Mouse (Mus musculus): Measurements from ENCODE around the gene Acadm. TPM values are rescaled to one million over a fixed set of nuclear protein-coding genes. Genes with fewer than 3 reads are reported as not detected.

Gene Acadm
- polyA plus RNA-seq, 1 experiment from 2014 or later, result 37.1 TPM

DNA sequence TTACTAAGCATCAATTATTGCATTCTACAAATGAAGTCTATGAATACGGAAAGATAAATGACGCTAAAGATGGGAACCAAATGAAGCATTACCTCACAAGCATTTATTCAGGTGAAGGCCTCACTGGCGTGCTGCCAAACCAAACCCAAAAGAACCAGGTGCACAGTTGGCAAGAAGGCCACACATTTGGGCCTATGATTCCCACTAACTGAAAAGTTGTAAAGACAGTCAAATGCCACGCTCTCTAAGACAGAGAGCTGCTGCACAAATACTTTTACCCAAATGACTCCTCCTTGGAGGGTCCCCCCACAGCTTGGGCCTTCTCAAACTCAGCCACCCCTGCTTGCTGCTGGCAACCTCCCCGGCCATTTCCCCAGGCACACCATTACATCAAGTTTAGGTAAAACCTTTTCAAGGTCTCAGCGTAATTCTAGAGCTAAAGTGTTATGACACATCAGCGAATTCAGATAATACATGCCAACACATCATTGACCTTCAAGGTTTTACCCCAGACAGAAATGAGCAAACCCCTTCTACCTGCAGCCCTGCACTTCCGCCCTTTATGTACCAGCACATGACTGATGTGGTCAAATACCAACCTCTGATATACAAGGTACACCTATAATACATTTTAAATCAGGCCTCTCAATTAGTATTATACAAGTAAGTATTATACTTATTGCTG is 33.1 kb downstream of the Acadm start:
- H3K9ac ChIP-seq, result peak overlapping the region; percentile 98
- peaks cover 51% of the 10 kb centered on the region for H3K36me3 ChIP-seq (ENCODE audit: poor library complexity, severe bottlenecking)
- 48% methylated on average over 8 of the region's 8 CpGs for WGBS
- H3K27me3 ChIP-seq, result no peaks in the 10 kb centered on the region
- ATAC-seq, result no peak
- peak overlapping the region; percentile 93 for H3K4me2 ChIP-seq
- no peak overlapping the region for H3K27ac ChIP-seq
- H3K4me3 ChIP-seq, result peak overlapping the region; percentile 92
- peaks cover 49% of the 10 kb centered on the region for H3K4me1 ChIP-seq
- H3K9me3 ChIP-seq (replicated peaks), result no peaks in the 10 kb centered on the region

DNA sequence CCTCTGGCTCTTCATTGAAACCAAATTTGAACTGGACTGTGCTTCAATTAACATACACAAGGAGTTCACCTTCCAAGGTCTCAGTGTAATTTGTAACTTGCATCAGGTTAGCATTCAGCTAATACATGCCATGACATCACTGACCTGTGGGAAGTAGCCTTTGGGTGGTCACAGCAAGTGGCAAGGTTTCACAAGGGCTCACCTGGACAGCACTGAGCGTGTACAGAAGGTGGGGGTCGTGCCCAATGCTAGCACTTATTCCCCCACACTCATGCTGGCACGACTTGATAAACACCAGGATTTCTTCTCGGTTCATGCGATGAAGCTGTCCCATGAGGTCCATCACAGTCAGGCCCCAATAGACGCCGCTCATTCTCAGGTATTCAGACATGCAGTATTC is 33.9 kb downstream of the Acadm start:
- Histone ChIP-seq H3K36me3 (ENCODE audit: poor library complexity, severe bottlenecking) (peaks cover 60% of the 10 kb centered on the region), H3K4me3 (no peak overlapping the region; the same call in 1 of the 2 replicates), H3K4me1 (peaks cover 49% of the 10 kb centered on the region), H3K27me3 (no peaks in the 10 kb centered on the region), H3K4me2 (peak overlapping the region; percentile 93), H3K9me3 (replicated peaks) (no peaks in the 10 kb centered on the region), H3K27ac (no peak overlapping the region), H3K9ac (no peak overlapping the region)
- no peak for ATAC-seq
- WGBS, result 83% methylated on average over 7 of the region's 7 CpGs

DNA sequence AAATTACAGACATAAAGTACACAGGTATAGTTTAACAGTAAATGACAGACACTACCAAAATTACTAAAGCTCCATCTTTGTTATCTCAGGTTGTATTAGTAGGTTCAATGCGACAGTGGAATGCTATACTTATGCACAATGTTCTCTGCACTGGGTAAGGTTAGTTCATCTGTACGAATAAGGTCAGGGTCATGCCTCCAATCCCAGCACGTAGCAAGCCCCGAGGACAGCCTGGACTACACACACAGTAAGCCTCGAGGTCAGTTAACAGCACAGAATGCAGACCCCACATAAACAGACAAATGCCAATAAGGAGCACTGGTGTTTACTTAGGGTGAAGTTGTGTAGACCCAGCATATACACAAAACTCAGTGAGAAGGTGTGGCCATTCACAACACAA is 35.5 kb downstream of the Acadm start:
- Histone ChIP-seq H3K27me3 (no peaks in the 10 kb centered on the region), H3K27ac (no peak overlapping the region), H3K9me3 (replicated peaks) (no peaks in the 10 kb centered on the region), H3K36me3 (ENCODE audit: poor library complexity, severe bottlenecking) (peaks cover 75% of the 10 kb centered on the region), H3K9ac (peak overlapping the region; percentile 41; the same call in 1 of the 2 replicates), H3K4me1 (peaks cover 49% of the 10 kb centered on the region), H3K4me2 (no peak overlapping the region), H3K4me3 (no peak overlapping the region)
- ATAC-seq, result no peak
- 80% methylated on average over 5 of the region's 5 CpGs for WGBS

DNA sequence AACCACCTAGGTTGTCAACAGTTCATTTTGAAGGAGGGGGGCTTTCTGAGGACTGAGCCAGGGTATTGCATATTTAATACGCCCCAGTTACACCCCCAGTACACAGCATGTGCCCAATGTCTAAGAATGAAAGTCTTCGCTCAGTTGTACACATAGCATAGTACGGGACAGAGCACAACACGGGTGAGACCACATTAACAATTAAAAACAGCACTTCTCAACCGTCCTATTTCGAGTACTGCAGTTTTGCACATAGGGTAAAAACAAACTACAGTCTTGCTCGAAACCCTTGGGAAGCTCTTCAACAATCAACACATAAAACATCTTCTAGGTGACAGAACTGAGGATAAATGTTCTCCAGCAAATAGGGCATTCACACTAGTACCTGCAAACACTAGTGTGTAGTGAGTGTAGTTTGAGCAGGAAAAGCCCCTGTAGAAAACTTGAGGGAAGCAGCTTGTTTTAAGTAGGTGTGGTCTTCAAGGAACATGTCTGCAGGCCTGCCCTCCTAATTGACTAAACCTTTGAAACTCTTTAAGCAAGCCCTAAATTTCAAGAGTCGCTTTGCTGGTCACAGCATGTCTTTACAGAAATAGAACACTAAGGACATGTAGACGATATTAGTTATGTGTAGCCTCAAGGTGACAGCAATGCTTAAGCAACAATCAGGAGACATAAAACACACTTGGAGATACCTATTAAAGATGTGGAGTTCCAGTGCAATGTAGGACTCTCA is 38.1 kb downstream of the Acadm start, which contains the start of gene Msh4:
Gene Msh4, minus strand, starts transcription at position 3 of the 736 bp plus-strand sequence.
- Histone ChIP-seq H3K36me3 (ENCODE audit: poor library complexity, severe bottlenecking) (peaks cover 82% of the 10 kb centered on the region), H3K9me3 (replicated peaks) (no peaks in the 10 kb centered on the region), H3K4me2 (no peak within 1 kb of the TSS), H3K9ac (no peak within 1 kb of the TSS), H3K27me3 (no peaks in the 10 kb centered on the region), H3K4me3 (no peak within 1 kb of the TSS), H3K4me1 (peaks cover 36% of the 10 kb centered on the region), H3K27ac (no peak within 1 kb of the TSS)
- ATAC-seq, result peak; percentile 9; the same call in 1 of the 2 replicates
- WGBS, result 87% methylated on average over 9 of the region's 9 CpGs

DNA sequence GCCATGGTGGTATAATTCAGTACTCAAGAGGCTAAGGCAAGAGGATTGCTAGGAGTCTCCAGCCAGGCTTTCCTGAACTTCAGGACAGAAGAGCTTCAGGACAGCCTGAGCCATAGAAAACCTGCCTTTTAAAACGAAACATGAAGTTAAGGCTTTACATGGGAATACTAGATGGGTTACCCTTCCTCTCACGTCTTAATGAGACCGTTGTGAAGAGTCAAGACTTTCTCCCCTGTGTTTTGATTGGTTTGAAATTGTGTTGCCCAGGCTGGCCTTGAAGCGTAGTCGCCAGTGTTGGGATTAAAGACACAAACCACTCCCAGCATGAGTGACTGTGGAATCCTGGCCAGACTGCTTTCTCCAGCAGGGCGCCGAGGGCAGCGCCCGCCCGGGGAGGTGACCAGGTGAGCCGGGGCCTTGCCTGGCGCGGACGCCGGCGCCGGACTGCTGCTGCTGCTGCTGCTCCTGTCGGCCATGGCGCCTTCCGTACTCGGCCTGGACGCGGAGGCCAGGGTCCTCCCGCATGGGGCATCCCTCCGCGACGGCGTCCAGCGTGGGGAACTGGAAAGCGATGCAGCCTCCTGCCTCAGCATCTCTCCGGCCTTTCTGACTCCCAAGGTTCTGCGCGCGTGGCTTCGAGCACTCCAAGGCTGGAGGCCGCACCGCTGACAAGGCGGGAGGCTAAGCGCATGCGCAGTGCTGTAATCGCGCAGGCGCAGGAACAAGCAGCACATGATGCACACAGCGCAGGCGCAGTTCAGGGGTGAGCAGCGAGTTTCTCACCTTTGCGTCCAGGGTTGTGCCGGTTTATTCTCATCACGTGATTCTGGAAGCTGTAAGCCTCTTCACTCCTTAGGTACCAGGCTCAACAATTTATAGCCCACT is 38.9 kb downstream of the Acadm start:
- Histone ChIP-seq H3K4me2 (no peak overlapping the region), H3K36me3 (ENCODE audit: poor library complexity, severe bottlenecking) (peaks cover 73% of the 10 kb centered on the region), H3K27ac (no peak overlapping the region), H3K27me3 (no peaks in the 10 kb centered on the region), H3K9me3 (replicated peaks) (no peaks in the 10 kb centered on the region), H3K9ac (no peak overlapping the region), H3K4me3 (no peak overlapping the region), H3K4me1 (peaks cover 28% of the 10 kb centered on the region)
- WGBS, result 86% methylated on average over 49 of the region's 49 CpGs
- peak; percentile 31 for ATAC-seq

DNA sequence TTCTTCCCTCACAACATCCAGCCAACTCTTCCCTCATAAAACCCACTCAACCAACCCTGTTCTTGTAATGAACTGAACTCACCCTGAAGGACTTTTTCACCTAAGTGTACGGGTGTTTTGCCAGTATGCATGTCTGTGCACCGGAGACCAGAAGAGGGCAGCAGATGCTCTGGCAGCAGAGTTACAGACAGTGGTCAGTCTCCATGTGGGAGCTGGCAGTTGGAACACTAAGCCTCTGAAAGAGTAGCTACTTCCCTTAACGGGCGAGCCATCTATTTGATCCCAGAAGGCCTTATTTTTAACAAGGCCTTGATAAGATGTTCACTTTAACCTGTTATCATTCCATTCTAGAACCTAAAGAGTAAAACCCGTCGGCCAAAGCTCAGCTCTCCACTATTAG is 39.8 kb downstream of the Acadm start:
- ATAC-seq, result 0 out of 2 replicates have a peak, but pooled peaks have one; percentile 31
- Histone ChIP-seq H3K9ac (no peak overlapping the region), H3K36me3 (ENCODE audit: poor library complexity, severe bottlenecking) (peaks cover 64% of the 10 kb centered on the region), H3K9me3 (replicated peaks) (no peaks in the 10 kb centered on the region), H3K27ac (no peak overlapping the region), H3K27me3 (no peaks in the 10 kb centered on the region), H3K4me1 (peaks cover 19% of the 10 kb centered on the region), H3K4me3 (no peak overlapping the region), H3K4me2 (no peak overlapping the region)
- WGBS, result 68% methylated on average over 6 of the region's 6 CpGs

DNA sequence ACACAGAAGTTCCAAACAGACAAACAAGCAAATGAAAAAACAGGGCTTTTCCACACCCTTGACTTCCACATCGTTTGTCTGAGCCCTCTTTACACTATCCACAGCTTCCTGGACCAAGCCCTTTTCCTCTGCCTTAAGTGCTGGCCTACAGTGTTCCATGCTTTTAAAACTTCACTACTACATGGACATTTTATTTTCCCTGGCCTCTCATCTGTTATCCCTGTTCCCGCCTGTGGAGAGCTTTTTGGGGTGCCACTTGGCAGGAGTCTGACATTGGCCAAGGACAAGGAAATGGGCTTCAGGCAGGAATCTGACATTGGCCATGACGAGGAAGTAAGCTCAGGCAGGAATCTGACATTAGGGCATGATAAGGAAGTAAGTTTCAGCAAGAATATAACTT is 41.8 kb downstream of the Acadm start:
- H3K9ac ChIP-seq, result no peak overlapping the region
- H3K4me1 ChIP-seq, result no peaks in the 10 kb centered on the region; the same call in 1 of the 2 replicates
- no peaks in the 10 kb centered on the region for H3K27me3 ChIP-seq
- ATAC-seq, result no peak
- H3K36me3 ChIP-seq (ENCODE audit: poor library complexity, severe bottlenecking), result peaks cover 44% of the 10 kb centered on the region
- no peaks in the 10 kb centered on the region for H3K9me3 ChIP-seq (replicated peaks)
- no peak overlapping the region for H3K4me3 ChIP-seq
- 71% methylated on average over 3 of the region's 3 CpGs for WGBS
- H3K4me2 ChIP-seq, result no peak overlapping the region
- no peak overlapping the region for H3K27ac ChIP-seq

DNA sequence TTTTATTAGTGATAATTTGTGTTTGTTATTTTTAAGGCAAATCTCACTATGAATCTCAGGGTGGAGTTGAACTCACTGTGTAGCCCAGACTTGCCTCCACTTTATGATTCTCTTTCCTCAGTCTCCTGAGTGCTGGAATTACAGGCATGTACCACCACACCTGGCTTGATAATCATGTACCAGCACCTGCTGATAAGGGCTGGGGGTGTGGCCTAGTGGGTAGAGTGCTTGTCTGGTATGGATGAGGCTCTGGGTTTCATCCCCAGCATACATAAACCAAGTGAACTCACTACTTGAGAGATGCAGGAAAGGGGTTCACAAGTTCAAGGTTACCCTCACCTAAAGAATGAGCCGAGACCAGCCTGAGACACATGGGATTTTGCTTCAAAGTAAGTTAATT is 42.5 kb downstream of the Acadm start:
- no peak overlapping the region for H3K4me3 ChIP-seq
- no peak overlapping the region for H3K4me2 ChIP-seq
- 74% methylated on average over 1 of the region's 1 CpGs for WGBS
- no peak overlapping the region for H3K9ac ChIP-seq
- peaks cover 38% of the 10 kb centered on the region for H3K36me3 ChIP-seq (ENCODE audit: poor library complexity, severe bottlenecking)
- no peak overlapping the region for H3K27ac ChIP-seq
- no peak for ATAC-seq
- no peaks in the 10 kb centered on the region for H3K9me3 ChIP-seq (replicated peaks)
- no peaks in the 10 kb centered on the region for H3K27me3 ChIP-seq
- H3K4me1 ChIP-seq, result no peaks in the 10 kb centered on the region

DNA sequence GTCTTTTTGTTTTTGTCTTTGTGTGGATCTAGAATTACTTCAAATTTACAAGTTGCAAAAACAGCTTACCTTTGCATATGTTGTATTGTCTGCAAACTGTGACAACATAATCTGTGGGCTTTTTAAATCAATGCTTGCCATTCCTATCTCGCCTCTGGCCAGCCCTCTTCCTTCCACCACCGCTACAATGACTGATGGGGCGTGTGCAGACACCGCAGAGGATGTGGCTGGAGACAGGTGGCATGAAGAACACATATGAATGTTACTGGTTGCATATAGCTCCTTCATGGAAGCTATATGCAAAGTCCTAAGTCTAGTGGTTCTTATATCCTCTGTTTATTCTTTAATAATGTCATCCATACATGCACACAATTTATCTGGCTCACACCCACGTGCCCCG is 47.2 kb downstream of the Acadm start:
- Histone ChIP-seq H3K27me3 (no peaks in the 10 kb centered on the region), H3K4me3 (no peak overlapping the region), H3K9me3 (replicated peaks) (no peaks in the 10 kb centered on the region), H3K4me2 (no peak overlapping the region), H3K27ac (no peak overlapping the region), H3K9ac (no peak overlapping the region), H3K36me3 (ENCODE audit: poor library complexity, severe bottlenecking) (no peaks in the 10 kb centered on the region), H3K4me1 (no peaks in the 10 kb centered on the region)
- 80% methylated on average over 6 of the region's 6 CpGs for WGBS
- ATAC-seq, result no peak

DNA sequence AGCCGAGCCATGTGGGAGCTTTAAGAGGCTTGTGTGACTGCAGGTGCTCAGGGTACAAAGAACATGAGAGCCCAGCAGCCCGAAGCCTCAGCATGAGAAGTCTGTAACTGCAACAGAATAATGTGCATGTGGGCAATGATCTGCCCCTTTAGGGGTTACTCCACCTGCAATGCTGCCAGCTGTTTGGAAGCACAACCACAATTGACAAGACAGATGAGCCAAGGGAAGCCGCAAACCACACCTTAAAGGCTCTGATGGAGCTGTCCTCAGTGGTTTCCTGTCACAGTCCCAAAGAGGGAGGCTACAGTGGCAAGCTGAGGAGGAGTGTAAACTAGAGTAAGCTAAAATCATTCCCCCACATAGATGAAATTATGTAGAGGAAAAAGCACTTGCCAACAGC is 49.0 kb downstream of the Acadm start:
- H3K27me3 ChIP-seq, result no peaks in the 10 kb centered on the region
- ATAC-seq, result no peak
- WGBS, result 79% methylated on average over 3 of the region's 3 CpGs
- H3K4me1 ChIP-seq, result no peaks in the 10 kb centered on the region
- H3K4me3 ChIP-seq, result no peak overlapping the region
- H3K4me2 ChIP-seq, result no peak overlapping the region
- no peak overlapping the region for H3K9ac ChIP-seq
- no peaks in the 10 kb centered on the region for H3K36me3 ChIP-seq (ENCODE audit: poor library complexity, severe bottlenecking)
- H3K27ac ChIP-seq, result no peak overlapping the region
- no peaks in the 10 kb centered on the region for H3K9me3 ChIP-seq (replicated peaks)

DNA sequence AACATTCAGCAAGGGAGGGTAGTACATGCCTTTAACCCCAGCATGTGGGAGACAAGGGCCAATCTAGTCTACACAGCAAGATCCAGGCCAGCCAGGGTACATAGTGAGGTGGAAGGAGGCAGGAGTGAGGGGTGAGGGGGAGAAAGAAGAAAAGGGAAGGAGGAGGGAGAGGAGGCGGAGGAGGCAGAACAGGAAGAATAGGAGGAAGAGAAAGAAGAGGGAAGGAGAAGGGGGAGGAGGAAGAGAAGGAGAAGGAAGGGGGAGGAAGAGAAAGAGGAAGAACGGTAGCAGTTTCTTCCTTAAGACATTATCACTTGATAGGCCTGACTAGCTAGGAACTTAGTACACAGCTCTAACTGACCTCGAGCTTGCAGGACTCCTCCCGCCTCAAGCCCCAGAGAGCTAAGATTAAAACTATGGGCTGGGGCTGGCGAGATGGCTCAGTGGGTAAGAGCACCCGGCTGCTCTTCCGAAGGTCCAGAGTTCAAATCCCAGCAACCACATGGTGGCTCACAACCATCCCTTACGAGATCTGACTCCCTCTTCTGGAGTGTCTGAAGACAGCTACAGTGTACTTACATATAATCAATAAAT is 55.1 kb downstream of the Acadm start:
- H3K27ac ChIP-seq, result no peak overlapping the region
- H3K36me3 ChIP-seq (ENCODE audit: poor library complexity, severe bottlenecking), result no peaks in the 10 kb centered on the region
- H3K27me3 ChIP-seq, result no peaks in the 10 kb centered on the region
- no peak overlapping the region for H3K4me2 ChIP-seq
- no peaks in the 10 kb centered on the region for H3K4me1 ChIP-seq
- no peak overlapping the region for H3K4me3 ChIP-seq
- no peak for ATAC-seq
- H3K9me3 ChIP-seq (replicated peaks), result no peaks in the 10 kb centered on the region
- WGBS, result 77% methylated on average over 8 of the region's 8 CpGs
- no peak overlapping the region for H3K9ac ChIP-seq

Measured in forebrain, embryonic 13.5 days (tissue).